Mouse (Mus musculus): Measurements from ENCODE around the gene Elp4. TPM values are rescaled to one million over a fixed set of nuclear protein-coding genes. Genes with fewer than 3 reads are reported as not detected.

Elp4 gene
- total RNA-seq, 1 experiment: 15.6 TPM

DNA sequence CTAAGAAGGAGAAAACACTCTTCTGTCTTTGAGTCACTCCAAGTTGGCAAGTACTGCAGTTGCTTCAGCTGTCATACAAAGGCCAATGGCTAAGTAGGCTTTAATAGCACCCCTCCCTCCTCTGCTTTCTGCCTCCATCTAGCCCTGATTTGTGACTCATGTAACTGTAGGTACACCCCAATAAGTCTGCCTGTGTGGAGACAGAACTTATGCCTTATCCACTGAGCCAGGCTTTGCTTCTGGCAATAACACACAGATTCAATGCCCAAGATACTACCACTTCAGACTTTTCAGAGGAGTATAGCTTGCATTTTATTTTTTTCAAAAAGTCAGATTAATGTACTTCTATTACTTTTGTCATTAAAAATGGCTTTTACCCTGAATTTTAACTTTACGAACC, 114.4 kb downstream of the Elp4 start:
- Histone ChIP-seq H3K4me1 (ENCODE audit: control insufficient read depth in 2 of 2, insufficient read depth in 2 of 2, low read length in 2 of 2, poor library complexity in 1 of 2) (no peaks in the 10 kb centered on the region), H3K36me3 (ENCODE audit: control insufficient read depth, insufficient read depth, low read length, poor library complexity, severe bottlenecking) (no peaks in the 10 kb centered on the region), H3K9me3 (ENCODE audit: control insufficient read depth, insufficient read depth, low read depth, low read length) (no peaks in the 10 kb centered on the region), H3K9ac (ENCODE audit: insufficient read depth, low read depth, low read length, poor library complexity, severe bottlenecking) (no peak overlapping the region), H3K4me3 (ENCODE audit: insufficient read depth in 1 of 2, low read depth in 1 of 2, low read length in 2 of 2, poor library complexity in 1 of 2, severe bottlenecking in 1 of 2) (no peak overlapping the region), H3K27ac (ENCODE audit: insufficient read depth, low read depth, low read length, poor library complexity, severe bottlenecking) (no peak overlapping the region)
- no peak for TF ChIP-seq MAFK (IDR thresholded peaks at IDR 0.05; ENCODE audit: insufficient read depth, low read depth, low read length)
- in situ Hi-C loops (cut with MboI; ENCODE audit: low sequenced_read_pairs in 2 of 2, unreplicated experiment in 2 of 2): no loop called here
- no peak for DNase-seq (ENCODE audit: low read depth, low spot score)

DNA sequence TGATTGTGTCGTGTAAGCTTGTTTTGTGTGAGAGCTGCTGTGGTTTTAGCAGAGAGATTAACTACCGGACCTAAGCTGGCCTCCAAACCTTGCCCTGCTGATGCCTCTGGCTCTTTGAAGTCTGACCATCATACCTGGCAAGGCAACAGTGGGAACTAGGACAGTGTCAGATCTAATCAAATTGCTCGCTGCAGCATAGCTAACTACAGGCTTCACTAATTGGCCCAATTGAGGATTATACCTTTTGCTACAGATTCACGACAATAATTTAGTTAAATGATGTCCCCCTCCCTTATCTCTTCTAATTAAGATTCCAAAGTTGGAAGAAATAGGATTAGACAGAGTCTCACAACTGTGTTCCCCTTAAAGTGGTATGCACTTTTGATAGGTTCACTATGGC, 116.6 kb downstream of the Elp4 start:
- H3K36me3 ChIP-seq (ENCODE audit: control insufficient read depth, insufficient read depth, low read length, poor library complexity, severe bottlenecking): no peaks in the 10 kb centered on the region
- no peaks in the 10 kb centered on the region for H3K9me3 ChIP-seq (ENCODE audit: control insufficient read depth, insufficient read depth, low read depth, low read length)
- no peaks in the 10 kb centered on the region for H3K4me1 ChIP-seq (ENCODE audit: control insufficient read depth in 2 of 2, insufficient read depth in 2 of 2, low read length in 2 of 2, poor library complexity in 1 of 2)
- no peak overlapping the region for H3K27ac ChIP-seq (ENCODE audit: insufficient read depth, low read depth, low read length, poor library complexity, severe bottlenecking)
- TF ChIP-seq ZNF384 (IDR thresholded peaks at IDR 0.05; ENCODE audit: low read depth, low read length): no peak
- no peak for TF ChIP-seq HCFC1 (IDR thresholded peaks at IDR 0.05; ENCODE audit: borderline replicate concordance, insufficient read depth, low read length)
- DNase-seq (ENCODE audit: low read depth, low spot score): no peak
- H3K4me3 ChIP-seq (ENCODE audit: insufficient read depth in 1 of 2, low read depth in 1 of 2, low read length in 2 of 2, poor library complexity in 1 of 2, severe bottlenecking in 1 of 2): no peak overlapping the region
- H3K9ac ChIP-seq (ENCODE audit: insufficient read depth, low read depth, low read length, poor library complexity, severe bottlenecking): no peak overlapping the region
- in situ Hi-C loops (cut with MboI; ENCODE audit: low sequenced_read_pairs in 2 of 2, unreplicated experiment in 2 of 2): no loop called here

DNA sequence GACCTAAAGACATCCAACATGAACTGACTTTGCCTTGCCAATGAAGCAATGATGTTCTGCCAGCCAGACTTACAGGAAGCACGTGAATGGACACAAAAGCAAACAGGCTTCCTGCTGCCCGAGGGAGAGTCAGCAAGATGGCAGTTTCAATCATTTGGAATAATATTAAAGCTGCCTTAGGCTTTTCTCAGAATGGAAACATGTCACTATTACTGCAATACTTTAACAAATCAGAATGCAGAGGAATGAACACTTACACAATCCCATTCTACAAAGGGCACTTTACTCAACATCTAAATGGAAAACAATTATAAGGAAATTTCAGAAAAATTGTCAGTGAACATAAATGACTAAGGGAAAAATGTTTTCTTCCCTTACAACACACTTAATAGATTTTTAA, 117.4 kb downstream of the Elp4 start:
- DNase-seq (ENCODE audit: low read depth, low spot score): no peak
- TF ChIP-seq HCFC1 (IDR thresholded peaks at IDR 0.05; ENCODE audit: borderline replicate concordance, insufficient read depth, low read length) (no peak), CHD2 (IDR thresholded peaks at IDR 0.05; ENCODE audit: low read depth, low read length) (no peak), ZNF384 (IDR thresholded peaks at IDR 0.05; ENCODE audit: low read depth, low read length) (no peak), ZC3H11A (IDR thresholded peaks at IDR 0.05; ENCODE audit: borderline replicate concordance, low read depth, low read length) (no peak), MAFK (IDR thresholded peaks at IDR 0.05; ENCODE audit: insufficient read depth, low read depth, low read length) (no peak)
- in situ Hi-C loops (cut with MboI; ENCODE audit: low sequenced_read_pairs in 2 of 2, unreplicated experiment in 2 of 2): no loop called here
- H3K36me3 ChIP-seq (ENCODE audit: control insufficient read depth, insufficient read depth, low read length, poor library complexity, severe bottlenecking): no peaks in the 10 kb centered on the region
- no peak overlapping the region for H3K4me3 ChIP-seq (ENCODE audit: insufficient read depth in 1 of 2, low read depth in 1 of 2, low read length in 2 of 2, poor library complexity in 1 of 2, severe bottlenecking in 1 of 2)
- H3K9me3 ChIP-seq (ENCODE audit: control insufficient read depth, insufficient read depth, low read depth, low read length): no peaks in the 10 kb centered on the region
- H3K4me1 ChIP-seq (ENCODE audit: control insufficient read depth in 2 of 2, insufficient read depth in 2 of 2, low read length in 2 of 2, poor library complexity in 1 of 2): no peaks in the 10 kb centered on the region
- H3K9ac ChIP-seq (ENCODE audit: insufficient read depth, low read depth, low read length, poor library complexity, severe bottlenecking): no peak overlapping the region
- H3K27ac ChIP-seq (ENCODE audit: insufficient read depth, low read depth, low read length, poor library complexity, severe bottlenecking): no peak overlapping the region

DNA sequence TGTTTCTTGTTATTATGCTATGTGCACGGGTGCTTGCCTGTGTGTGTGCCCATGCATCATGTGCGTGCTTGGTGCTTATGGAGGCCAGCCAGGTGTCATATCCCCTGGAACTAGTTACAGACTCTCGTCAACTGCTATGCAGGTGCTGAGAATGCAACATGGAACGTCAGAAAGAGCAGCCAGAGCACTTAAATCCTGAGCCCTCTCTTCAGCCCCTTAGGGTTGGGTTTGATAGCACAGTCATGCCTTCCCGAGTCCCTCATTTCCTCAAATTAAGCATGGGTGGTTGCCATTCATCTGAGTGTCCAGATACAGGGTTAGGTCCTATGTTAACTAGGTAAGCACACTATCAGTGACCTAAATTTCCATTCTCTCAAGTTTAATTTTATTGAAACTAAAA, 121.5 kb downstream of the Elp4 start:
- Histone ChIP-seq H3K36me3 (ENCODE audit: control insufficient read depth, insufficient read depth, low read length, poor library complexity, severe bottlenecking) (no peaks in the 10 kb centered on the region), H3K9me3 (ENCODE audit: control insufficient read depth, insufficient read depth, low read depth, low read length) (no peaks in the 10 kb centered on the region), H3K27ac (ENCODE audit: insufficient read depth, low read depth, low read length, poor library complexity, severe bottlenecking) (no peak overlapping the region), H3K4me1 (ENCODE audit: control insufficient read depth in 2 of 2, insufficient read depth in 2 of 2, low read length in 2 of 2, poor library complexity in 1 of 2) (no peaks in the 10 kb centered on the region), H3K9ac (ENCODE audit: insufficient read depth, low read depth, low read length, poor library complexity, severe bottlenecking) (no peak overlapping the region), H3K4me3 (ENCODE audit: insufficient read depth in 1 of 2, low read depth in 1 of 2, low read length in 2 of 2, poor library complexity in 1 of 2, severe bottlenecking in 1 of 2) (no peak overlapping the region)
- no peak for DNase-seq (ENCODE audit: low read depth, low spot score)
- TF ChIP-seq HCFC1 (IDR thresholded peaks at IDR 0.05; ENCODE audit: borderline replicate concordance, insufficient read depth, low read length): no peak
- TF ChIP-seq ZNF384 (IDR thresholded peaks at IDR 0.05; ENCODE audit: low read depth, low read length): no peak
- TF ChIP-seq MAFK (IDR thresholded peaks at IDR 0.05; ENCODE audit: insufficient read depth, low read depth, low read length): no peak
- no peak for TF ChIP-seq CHD2 (IDR thresholded peaks at IDR 0.05; ENCODE audit: low read depth, low read length)
- in situ Hi-C loops (cut with MboI; ENCODE audit: low sequenced_read_pairs in 2 of 2, unreplicated experiment in 2 of 2): no loop called here

DNA sequence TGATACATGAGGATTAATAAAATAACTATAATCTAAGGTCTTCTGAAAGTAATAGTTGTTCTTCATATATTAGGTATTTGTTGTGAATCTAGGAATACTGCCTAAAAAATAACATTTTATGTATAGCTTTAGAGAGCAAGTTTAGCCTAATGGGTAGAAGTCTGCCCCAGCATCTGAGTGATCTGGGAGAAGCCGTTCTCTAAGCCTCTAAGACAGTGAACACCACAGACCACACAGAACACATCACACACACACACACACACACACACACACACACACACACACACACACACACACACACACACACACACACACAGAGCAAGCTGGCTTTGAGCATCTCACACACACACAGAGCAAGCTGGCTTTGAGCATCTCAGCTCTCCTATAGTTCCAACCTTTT, 123.6 kb downstream of the Elp4 start:
- no peak overlapping the region for H3K9ac ChIP-seq (ENCODE audit: insufficient read depth, low read depth, low read length, poor library complexity, severe bottlenecking)
- no peak for DNase-seq (ENCODE audit: low read depth, low spot score)
- in situ Hi-C loops (cut with MboI; ENCODE audit: low sequenced_read_pairs in 2 of 2, unreplicated experiment in 2 of 2): no loop called here
- TF ChIP-seq CHD2 (IDR thresholded peaks at IDR 0.05; ENCODE audit: low read depth, low read length): no peak
- TF ChIP-seq ZC3H11A (IDR thresholded peaks at IDR 0.05; ENCODE audit: borderline replicate concordance, low read depth, low read length): no peak
- no peak for TF ChIP-seq ZNF384 (IDR thresholded peaks at IDR 0.05; ENCODE audit: low read depth, low read length)
- no peak for TF ChIP-seq MAFK (IDR thresholded peaks at IDR 0.05; ENCODE audit: insufficient read depth, low read depth, low read length)
- TF ChIP-seq HCFC1 (IDR thresholded peaks at IDR 0.05; ENCODE audit: borderline replicate concordance, insufficient read depth, low read length): no peak
- no peaks in the 10 kb centered on the region for H3K9me3 ChIP-seq (ENCODE audit: control insufficient read depth, insufficient read depth, low read depth, low read length)
- H3K36me3 ChIP-seq (ENCODE audit: control insufficient read depth, insufficient read depth, low read length, poor library complexity, severe bottlenecking): no peaks in the 10 kb centered on the region
- H3K4me3 ChIP-seq (ENCODE audit: insufficient read depth in 1 of 2, low read depth in 1 of 2, low read length in 2 of 2, poor library complexity in 1 of 2, severe bottlenecking in 1 of 2): no peak overlapping the region
- no peak overlapping the region for H3K27ac ChIP-seq (ENCODE audit: insufficient read depth, low read depth, low read length, poor library complexity, severe bottlenecking)
- no peaks in the 10 kb centered on the region for H3K4me1 ChIP-seq (ENCODE audit: control insufficient read depth in 2 of 2, insufficient read depth in 2 of 2, low read length in 2 of 2, poor library complexity in 1 of 2)

Measured in ES-E14 (cell line).